Mouse (Mus musculus) kidney, postnatal 0 days (tissue): ENCODE data around the gene Capn15. TPM values are rescaled to one million over a fixed set of nuclear protein-coding genes. Genes with fewer than 3 reads are reported as not detected.

Experiments used
- ATAC-seq: fragments of 200-750 bp; cut with Nextera tagmentation; replicated peaks from 2 replicates; pipeline ENCODE4 v1.8.0; 2017; ENCODE audit warnings: low read depth, moderate number of reproducible peaks, moderate TSS enrichment, moderate library complexity; ENCODE audit not compliant: low FRiP score
- DNase-seq: peaks from one replicate; pipeline ENCODE4 v3.0.0-alpha.2; 2016; ENCODE audit warnings: low spot score
- H3K27ac ChIP-seq: fragments of 300-500 bp; sonication (generic); 2 replicates; pipeline ENCODE4 v1.5.1; 2014; ENCODE audit warnings: mild to moderate bottlenecking
- H3K27me3 ChIP-seq: fragments of 300-500 bp; sonication (generic); 2 replicates; pipeline ENCODE4 v1.6.1; 2014; ENCODE audit warnings: low read length, mixed read lengths; ENCODE audit not compliant: insufficient read depth
- H3K36me3 ChIP-seq: fragments of 300-500 bp; sonication (generic); 2 replicates; pipeline ENCODE4 v1.6.1; 2014; ENCODE audit warnings: low read length, mixed read lengths; ENCODE audit not compliant: insufficient read depth
- H3K4me1 ChIP-seq: fragments of 300-500 bp; sonication (generic); replicated peaks from 2 replicates; pipeline ENCODE4 v1.6.1; 2014; ENCODE audit warnings: antibody characterized with exemption, low read length, mixed read lengths; ENCODE audit not compliant: insufficient read depth
- H3K4me2 ChIP-seq: fragments of 300-500 bp; sonication (generic); 2 replicates; pipeline ENCODE4 v1.6.1; 2014; ENCODE audit warnings: mild to moderate bottlenecking, low read length, moderate library complexity, mixed read lengths
- H3K4me3 ChIP-seq: fragments of 300-500 bp; sonication (generic); replicated peaks from 2 replicates; pipeline ENCODE4 v1.5.1; 2014; ENCODE audit warnings: low read depth, low read length
- H3K9ac ChIP-seq: fragments of 300-500 bp; sonication (generic); 2 replicates; pipeline ENCODE4 v1.6.1; 2014; ENCODE audit warnings: low read depth, low read length
- H3K9me3 ChIP-seq: fragments of 300-500 bp; sonication (generic); replicated peaks from 2 replicates; pipeline ENCODE4 v1.6.1; 2016; ENCODE audit warnings: low read length, inconsistent platforms, mixed read lengths
- CTCF ChIP-seq: IDR thresholded peaks from 2 replicates; pipeline ENCODE4 v1.5.1; 2016; ENCODE audit warnings: antibody characterized with exemption, low read depth, mild to moderate bottlenecking, moderate library complexity
- WGBS: fragments of 180-500 bp; shearing (Covaris S2); extraction: QIAGEN DNeasy Blood & Tissue Kit; methylation state at CpG from one replicate; pipeline ENCODE4 v1.1.7; 2014; 5-methylcytosine and 5-hydroxymethylcytosine counted together
- polyA plus RNA-seq: library from polyadenylated mRNA; unstranded; fragments of >200 nt; fragmentation: Nextera tagmentation; extraction: Ambion mirVana; gene quantifications from 2 replicates; pipeline ENCODE4 v1.2.1, GENCODE M21; 2015

The Capn15 gene
- polyA plus RNA-seq, 1 experiment from 2014 or later: 17.0 TPM

DNA sequence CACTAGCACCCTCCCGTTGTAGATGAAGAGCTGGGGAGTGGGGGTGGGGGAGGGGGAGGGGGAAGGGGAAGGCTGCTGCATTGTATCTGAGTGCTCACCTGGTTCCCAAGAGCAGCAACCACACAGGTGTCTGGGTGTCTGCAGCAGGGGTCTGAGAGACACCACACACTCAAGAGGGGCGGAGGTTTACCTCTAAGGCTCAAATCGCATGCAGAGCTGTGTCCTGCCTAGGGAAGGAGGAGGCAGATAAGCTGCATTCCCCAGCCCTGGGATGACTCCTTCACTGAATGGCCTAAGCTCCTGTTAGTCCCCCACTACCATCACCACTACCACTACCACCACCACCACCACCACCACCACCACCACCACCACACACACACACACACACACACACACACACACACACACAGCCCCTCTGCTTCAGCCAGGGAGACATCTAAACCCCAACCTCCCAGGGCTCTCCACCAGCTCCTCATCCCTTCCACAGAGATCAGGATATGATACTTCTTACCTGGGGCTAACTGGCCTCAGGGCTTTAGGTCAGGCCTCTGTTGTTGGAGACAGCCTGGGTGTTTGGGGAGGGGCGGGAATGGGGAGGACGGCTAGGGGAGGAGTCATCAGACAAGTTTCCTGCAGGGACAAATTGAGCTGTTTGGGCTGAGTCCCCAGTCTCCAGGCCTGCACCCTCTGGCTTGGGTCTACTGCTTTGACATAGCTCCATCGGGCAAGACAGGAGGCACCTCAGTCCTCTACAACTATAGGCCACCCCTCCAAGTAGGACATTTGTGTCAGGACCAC lies 41.0 kb downstream of the Capn15 start, which contains the start of the genes Pigq and Nhlrc4:
Pigq (minus strand) TSS at position 571 of the 798 bp plus-strand sequence.
Nhlrc4 (minus strand) TSS at position 596 of the 798 bp plus-strand sequence.
- WGBS: 63% methylated on average over 6 of the region's 6 CpGs
- H3K9me3 ChIP-seq: no peaks in the 10 kb centered on the region
- no peak within 1 kb of the TSS for H3K4me3 ChIP-seq
- no peaks in the 10 kb centered on the region for H3K27me3 ChIP-seq
- no peak for ATAC-seq
- no peak for TF ChIP-seq CTCF
- H3K27ac ChIP-seq: peak within 1 kb of the TSS; percentile 71
- H3K36me3 ChIP-seq: no peaks in the 10 kb centered on the region
- H3K4me2 ChIP-seq: no peak within 1 kb of the TSS
- peaks cover 7% of the 10 kb centered on the region for H3K4me1 ChIP-seq
- DNase-seq: no peak
- H3K9ac ChIP-seq: no peak within 1 kb of the TSS

DNA sequence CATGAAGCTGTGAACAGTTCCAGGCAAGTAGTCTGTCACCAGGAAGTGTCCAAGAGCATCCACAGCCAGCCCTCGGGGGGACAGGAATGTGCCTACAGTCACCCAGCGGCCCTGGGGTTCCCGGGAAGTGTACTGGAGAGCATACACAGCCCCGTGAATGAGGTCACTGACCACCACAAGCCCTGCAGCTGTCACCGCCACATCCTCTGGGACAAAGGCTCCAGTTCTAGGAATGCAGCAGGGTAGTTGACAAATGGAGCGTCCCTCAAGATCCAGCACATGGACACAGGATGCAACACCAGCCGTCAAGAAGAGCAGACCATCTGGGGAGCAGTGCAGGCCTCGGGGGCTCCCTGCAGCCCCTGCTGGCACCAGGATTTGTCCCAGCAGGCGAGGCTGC lies 41.8 kb downstream of the Capn15 start:
- TF ChIP-seq CTCF: no peak
- DNase-seq: no peak
- Histone ChIP-seq H3K9me3 (no peaks in the 10 kb centered on the region), H3K27me3 (no peaks in the 10 kb centered on the region), H3K4me1 (peaks cover 7% of the 10 kb centered on the region), H3K4me2 (no peak overlapping the region), H3K36me3 (no peaks in the 10 kb centered on the region), H3K9ac (no peak overlapping the region), H3K27ac (no peak overlapping the region), H3K4me3 (no peak overlapping the region)
- no peak for ATAC-seq
- WGBS: 72% methylated on average over 9 of the region's 9 CpGs

DNA sequence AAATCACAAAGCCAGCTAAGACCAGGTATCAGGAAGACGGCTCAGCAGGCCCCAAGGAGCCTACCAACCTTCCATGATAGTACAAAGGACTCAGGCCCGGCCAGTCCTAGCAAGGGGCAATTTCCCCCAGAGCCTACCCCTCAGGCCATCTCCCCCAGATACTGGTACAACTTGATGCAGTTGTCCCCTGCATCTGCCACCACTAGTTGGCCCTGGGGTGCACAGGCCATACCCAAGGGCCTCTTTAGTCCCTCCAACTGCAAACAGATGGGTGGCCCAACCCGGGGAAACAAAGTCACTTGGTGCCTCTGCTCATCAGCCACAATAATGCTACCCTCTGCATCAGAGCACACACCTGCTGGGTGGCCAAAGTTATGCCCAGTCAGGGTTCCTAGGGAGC lies 42.4 kb downstream of the Capn15 start:
- TF ChIP-seq CTCF: no peak
- Histone ChIP-seq H3K36me3 (no peaks in the 10 kb centered on the region), H3K4me2 (no peak overlapping the region), H3K27ac (no peak overlapping the region), H3K9ac (no peak overlapping the region), H3K4me3 (no peak overlapping the region), H3K4me1 (peaks cover 7% of the 10 kb centered on the region), H3K27me3 (no peaks in the 10 kb centered on the region), H3K9me3 (no peaks in the 10 kb centered on the region)
- DNase-seq (no peak), ATAC-seq (no peak)
- WGBS: 76% methylated on average over 3 of the region's 3 CpGs

DNA sequence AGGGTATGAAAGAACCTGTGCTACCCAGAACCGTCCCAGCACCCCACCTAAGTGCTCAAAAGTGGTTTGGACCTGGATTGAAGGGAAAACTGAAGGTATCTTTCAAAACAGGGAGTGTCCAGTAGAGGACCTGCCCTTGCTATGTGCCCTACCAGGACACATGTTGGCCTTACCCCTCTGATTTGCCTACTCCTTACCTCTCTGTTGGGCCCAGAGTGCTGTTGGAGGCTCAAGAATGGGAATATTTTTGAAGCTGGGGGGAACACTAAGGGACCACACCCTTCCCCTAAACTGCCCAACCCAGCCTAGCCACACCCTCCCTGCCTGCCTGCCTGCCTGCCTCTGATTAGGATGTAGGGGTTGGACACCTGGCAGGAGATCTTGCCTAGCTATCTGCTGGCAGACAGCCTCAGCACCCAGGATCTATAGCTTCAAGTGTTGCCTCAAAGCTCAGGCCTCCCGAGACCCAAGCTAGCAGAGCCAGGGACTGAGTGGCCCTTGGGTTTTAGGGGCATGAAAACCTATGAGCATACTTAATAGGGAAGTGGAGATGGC lies 42.9 kb downstream of the Capn15 start:
- Histone ChIP-seq H3K4me1 (peaks cover 7% of the 10 kb centered on the region), H3K4me2 (no peak overlapping the region), H3K4me3 (no peak overlapping the region), H3K9me3 (no peaks in the 10 kb centered on the region), H3K27me3 (no peaks in the 10 kb centered on the region), H3K27ac (no peak overlapping the region), H3K36me3 (no peaks in the 10 kb centered on the region), H3K9ac (no peak overlapping the region)
- TF ChIP-seq CTCF: no peak
- ATAC-seq: no peak
- no peak for DNase-seq
- 88% methylated on average over 2 of the region's 2 CpGs for WGBS

DNA sequence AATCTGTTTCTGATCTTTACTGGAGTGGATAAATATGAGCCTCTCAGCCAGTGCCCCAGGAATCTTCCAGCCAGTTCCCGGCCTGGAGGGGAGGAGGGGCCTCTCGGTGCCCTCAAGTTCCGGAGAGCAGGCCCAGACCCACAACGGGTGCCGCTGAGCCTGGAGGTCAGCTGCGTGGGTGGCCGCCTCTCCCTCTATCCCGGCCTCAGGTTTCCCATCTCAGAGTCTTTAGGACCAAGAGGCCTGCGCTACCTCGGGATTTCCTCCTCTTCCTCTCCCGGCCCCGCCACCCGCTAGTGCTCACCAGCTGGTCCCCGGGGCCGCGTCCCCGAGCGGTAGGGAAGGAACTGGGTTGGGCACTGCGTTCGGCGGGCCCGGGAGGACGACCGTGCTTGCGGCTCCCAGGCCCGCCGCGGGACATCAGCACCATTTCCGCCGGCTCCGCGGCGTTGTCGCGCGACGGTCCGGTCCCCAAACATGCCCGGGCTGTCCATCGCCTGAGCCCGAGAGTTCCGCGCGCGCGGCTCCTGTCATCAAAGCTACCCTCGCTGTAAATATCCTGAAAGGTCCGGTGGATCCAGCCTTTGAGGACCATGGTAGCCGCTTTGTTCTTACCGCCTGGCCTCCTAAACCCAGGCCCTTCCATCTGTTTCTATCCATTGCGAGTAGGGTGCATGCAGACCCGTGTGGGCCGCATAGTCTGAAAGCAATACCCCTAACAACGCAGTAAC lies 43.9 kb downstream of the Capn15 start:
- no peaks in the 10 kb centered on the region for H3K9me3 ChIP-seq
- peak overlapping the region; percentile 98 for H3K9ac ChIP-seq
- peak overlapping the region; percentile 96 for H3K27ac ChIP-seq
- ATAC-seq: peak; percentile 64
- peaks cover 9% of the 10 kb centered on the region; the same call in 1 of the 2 replicates for H3K36me3 ChIP-seq
- no peaks in the 10 kb centered on the region for H3K27me3 ChIP-seq
- peaks cover 7% of the 10 kb centered on the region for H3K4me1 ChIP-seq
- no peak for TF ChIP-seq CTCF
- peak overlapping the region; percentile 77 for H3K4me2 ChIP-seq
- DNase-seq: peak; percentile 79
- WGBS: 2% methylated on average over 53 of the region's 54 CpGs
- H3K4me3 ChIP-seq: peak overlapping the region; percentile 91

DNA sequence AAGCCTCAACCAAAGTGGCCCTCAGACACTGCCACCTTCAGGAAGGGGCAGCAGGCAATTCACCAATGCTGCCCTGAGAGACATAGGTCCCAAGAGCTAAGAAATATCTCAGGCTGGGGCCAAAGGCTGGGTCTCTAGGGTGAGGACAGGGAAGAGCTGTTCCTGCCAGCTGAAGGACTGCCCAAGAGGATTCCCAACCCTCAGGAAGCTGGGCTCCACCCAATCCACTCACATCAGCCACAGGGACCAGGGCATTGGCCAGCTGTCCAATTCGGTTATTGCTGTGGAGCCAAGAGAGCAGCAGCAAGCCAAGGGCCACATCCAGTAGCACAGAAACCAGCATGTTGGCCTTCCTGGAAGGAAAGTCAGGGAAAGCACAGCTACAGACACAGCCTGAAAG lies 51.1 kb downstream of the Capn15 start:
- no peak overlapping the region for H3K27ac ChIP-seq
- no peak overlapping the region for H3K9ac ChIP-seq
- no peak for ATAC-seq
- H3K4me1 ChIP-seq: no peaks in the 10 kb centered on the region
- H3K4me3 ChIP-seq: no peak overlapping the region
- 88% methylated on average over 1 of the region's 1 CpGs for WGBS
- no peak for TF ChIP-seq CTCF
- no peak overlapping the region for H3K4me2 ChIP-seq
- no peaks in the 10 kb centered on the region for H3K9me3 ChIP-seq
- peaks cover 63% of the 10 kb centered on the region for H3K36me3 ChIP-seq
- no peaks in the 10 kb centered on the region for H3K27me3 ChIP-seq
- no peak for DNase-seq
